Mouse (Mus musculus) brain, embryonic 14.5 days (tissue): ENCODE measurements around the gene Kifc1.

Experiments used
- CTCF ChIP-seq: fragments of 200-500 bp; IDR thresholded peaks from 2 replicates; pipeline ENCODE4 v1.5.1; 2012; ENCODE audit warnings: inconsistent platforms, mild to moderate bottlenecking, moderate library complexity, borderline replicate concordance; ENCODE audit not compliant: insufficient read depth, insufficient read length; ENCODE audit errors: extremely low read depth
- POLR2A ChIP-seq: fragments of 200-500 bp; IDR thresholded peaks from 2 replicates; pipeline ENCODE4 v1.6.1; 2012; ENCODE audit warnings: mild to moderate bottlenecking, inconsistent platforms, borderline replicate concordance; ENCODE audit not compliant: poor library complexity, insufficient read depth, insufficient read length, severe bottlenecking; ENCODE audit errors: extremely low read depth

- TF ChIP-seq CTCF (no peak), POLR2A (no peak)
Observed at GRCm38 (mm10) chr17:33909869-33910250, 19.4 kb upstream of the Kifc1 start.
